Mouse (Mus musculus) brain, adult 2 months (tissue): ENCODE measurements around the gene Lxn.

Source experiments
- DNase-seq: peaks from one replicate; pipeline ENCODE4 v3.0.0; 2011; ENCODE audit warnings: low read depth, low spot score

Gene Lxn

DNA sequence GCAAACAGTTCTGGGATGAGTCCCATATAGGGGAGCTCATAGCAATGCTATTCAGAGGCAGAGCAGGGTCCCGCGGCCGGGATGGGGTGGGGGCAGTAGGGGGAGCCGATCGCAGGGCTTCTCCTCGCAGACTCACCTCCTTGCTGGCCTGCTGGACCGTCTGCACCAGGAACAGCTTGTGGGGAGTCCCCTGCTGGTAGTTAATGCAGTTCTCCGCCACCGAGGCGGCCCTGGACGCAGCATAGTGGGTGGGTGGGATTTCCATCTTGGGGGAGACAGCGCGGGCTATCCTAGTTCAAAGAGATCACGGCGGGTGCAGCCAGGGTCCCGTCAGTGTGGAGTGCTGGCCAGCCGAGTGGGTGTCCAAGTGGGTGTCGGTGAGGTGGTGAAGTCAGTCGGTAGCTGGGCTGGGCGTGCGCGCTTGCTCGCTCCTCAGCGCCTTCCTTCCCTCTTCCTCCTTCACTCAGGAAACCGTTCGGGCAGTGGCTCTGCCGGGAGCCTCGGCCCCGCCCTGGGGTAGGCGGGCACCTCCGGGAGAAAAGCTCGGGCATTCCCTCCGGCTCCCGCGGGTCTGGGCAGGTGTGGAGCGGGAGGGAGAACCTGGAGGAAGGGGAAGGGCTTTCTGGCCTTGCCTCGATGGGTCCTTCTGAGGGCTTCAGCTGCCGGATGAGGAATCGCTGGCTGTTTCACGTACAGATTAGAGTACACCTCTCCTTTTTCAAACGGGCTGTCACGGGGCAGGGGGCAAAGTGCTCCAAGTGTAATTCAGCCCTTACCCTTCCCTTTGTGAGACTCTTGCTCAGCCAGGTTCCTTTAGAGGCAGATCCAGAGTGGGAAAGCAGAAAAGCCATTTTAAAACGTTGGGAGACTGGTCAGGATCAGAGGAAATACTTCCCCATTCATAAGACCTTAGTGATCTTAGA, at the start of gene Lxn:
Gene Lxn (minus strand): TSS at position 477 of the 923 bp plus-strand sequence.
- DNase-seq = peak; percentile 77

DNA sequence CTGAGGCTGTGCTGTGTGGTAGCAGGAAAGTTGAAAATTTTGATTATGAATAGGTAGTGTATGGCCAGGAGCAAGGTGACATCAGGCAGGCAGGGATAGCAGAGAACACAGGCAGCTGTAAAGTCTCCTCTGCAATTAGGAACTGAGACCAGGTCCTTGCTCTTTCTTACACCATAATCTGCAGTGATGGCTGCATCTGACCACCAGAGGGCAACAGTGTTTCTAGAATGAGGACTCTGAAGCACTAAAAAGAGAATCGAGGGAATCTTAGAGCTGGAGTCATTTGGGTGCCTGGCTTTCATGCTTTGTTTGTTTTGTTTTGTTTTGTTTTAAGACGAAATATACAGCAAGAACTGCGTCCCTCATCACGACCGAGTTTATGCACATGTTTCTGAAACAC, 49.1 kb upstream of the Lxn start:
- DNase-seq = peak; percentile 88

GRCm38 (mm10) chr3:67508216-67508892, 44.6 kb upstream of the Lxn start:
- peak; percentile 35 for DNase-seq

DNA sequence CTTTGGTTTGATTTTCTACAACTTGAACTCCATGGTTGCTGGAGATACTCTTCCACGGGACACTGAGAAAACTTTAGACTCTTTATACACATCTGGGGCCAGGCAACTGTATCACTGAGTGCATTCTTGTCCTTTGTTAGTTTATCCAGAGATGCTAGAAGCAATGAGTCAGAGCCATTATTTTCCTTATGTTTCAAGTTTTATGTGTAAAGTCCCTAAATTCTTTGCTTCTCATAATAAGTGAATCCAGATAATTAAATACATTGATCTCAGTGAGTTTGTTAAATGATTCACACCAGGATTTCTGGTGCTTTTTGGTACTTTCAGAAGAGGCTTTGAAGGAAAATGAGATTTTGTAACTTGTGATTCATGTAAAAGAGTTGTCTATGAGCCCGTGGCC, 41.6 kb upstream of the Lxn start:
- no peak for DNase-seq

DNA sequence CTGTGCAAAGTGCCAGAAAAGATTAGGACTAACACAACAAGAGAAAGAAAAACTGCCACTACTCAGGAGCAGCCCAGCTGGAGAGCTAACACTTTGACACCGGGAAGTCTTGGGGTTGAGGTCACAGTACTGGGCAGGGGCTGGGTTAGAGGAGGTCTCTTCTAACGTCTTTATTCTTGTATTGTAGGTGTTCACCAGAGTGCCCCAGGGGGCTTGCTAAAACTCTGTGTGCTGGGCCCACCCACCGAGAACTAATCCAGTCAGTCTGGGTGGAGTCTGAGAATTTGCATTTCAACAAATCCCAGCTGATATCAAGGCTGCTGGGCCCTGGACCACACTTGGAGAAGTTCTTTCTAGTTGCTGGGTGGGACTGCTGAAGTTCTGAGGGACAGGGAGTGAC, 40.2 kb upstream of the Lxn start:
- DNase-seq = no peak

DNA sequence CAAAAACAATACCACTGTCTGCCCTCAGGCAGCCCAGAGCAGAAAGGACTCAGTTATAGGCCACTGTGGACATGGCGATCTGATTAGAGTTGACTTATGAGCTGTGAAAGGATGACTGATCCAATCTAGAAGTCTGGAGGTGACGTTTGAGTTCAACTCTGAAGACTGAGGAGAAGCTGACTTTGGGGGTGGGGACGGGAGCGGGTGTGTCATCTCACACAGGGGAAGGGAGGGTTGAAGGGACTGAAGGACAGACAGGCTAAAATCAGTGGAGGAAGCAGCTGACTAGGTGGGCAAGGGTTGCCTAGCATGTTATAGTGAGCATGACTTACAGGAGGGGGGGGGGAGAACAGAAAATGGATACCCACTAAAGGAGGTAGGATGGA, 35.7 kb upstream of the Lxn start:
- DNase-seq = no peak

- DNase-seq = no peak
Measured at GRCm38 (mm10) chr3:67498773-67499405, 35.2 kb upstream of the Lxn start.

GRCm38 (mm10) chr3:67497998-67498397, 34.3 kb upstream of the Lxn start:
- DNase-seq = no peak

- no peak for DNase-seq
Measured at GRCm38 (mm10) chr3:67496310-67496709, 32.6 kb upstream of the Lxn start.

GRCm38 (mm10) chr3:67493132-67493531, 29.4 kb upstream of the Lxn start:
- peak; percentile 44 for DNase-seq

GRCm38 (mm10) chr3:67492086-67492869, 28.6 kb upstream of the Lxn start:
- DNase-seq = peak; percentile 26

DNA sequence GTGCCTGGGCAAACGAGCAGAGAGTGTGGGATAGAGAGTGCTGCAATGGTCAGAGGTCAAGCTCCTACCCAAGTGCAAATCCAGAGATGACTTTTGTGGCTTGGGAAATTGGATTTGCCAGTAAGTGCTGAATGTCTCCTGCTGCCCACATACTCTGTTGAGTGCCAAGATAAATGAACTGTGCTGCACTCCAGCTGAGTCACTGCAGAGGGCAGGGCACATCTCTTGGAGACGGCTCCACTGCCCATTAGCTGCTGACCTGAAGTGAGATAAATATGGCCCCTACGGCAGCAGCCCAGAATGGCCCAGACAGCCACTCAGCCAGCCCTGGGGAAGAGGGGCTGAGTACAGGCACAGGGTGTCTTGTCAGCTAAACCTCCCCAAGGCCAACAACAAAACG, 26.4 kb upstream of the Lxn start:
- no peak for DNase-seq

DNA sequence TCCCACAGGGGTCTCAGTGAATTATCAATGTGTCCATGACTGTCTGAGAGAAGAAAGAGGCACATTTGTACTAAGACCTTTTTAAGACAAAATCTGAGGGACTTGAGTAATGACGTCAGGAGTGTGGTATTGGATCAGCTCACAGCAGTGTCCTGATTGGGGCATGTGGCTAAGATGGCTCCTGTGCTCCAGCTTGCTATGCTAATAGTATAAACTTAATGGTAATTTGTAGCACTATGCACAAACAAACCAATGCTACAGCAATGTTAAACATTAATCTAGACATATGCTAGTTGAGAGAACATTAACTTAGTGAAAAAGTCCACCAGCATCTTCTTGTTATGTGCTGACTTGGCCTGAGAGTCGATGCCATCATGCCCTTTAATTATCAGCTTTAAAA, 21.5 kb upstream of the Lxn start:
- DNase-seq = no peak

DNA sequence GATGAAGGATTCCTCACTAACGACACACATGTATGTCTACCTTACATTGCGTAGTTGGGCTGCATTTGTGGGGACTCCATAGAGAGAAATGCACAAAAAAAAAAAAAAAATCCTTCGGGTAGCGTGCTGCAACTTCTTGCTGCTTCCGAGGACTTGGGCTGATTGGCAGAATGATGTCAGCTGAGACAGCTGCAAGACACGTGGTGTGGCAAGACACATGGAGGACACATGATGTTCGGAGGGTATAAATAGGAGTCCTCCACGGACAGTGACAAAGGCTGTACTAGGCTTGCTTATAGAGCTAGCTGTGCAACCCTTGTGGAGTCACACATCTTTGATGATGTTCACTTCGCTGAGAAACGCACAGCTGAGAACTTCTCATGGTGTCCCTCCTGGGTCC, 18.7 kb upstream of the Lxn start:
- no peak for DNase-seq

- no peak for DNase-seq
Measured at GRCm38 (mm10) chr3:67479806-67480205, 16.1 kb upstream of the Lxn start.

- DNase-seq = no peak
Measured at GRCm38 (mm10) chr3:67473438-67473837, 9.7 kb upstream of the Lxn start.

- DNase-seq = no peak
Measured at GRCm38 (mm10) chr3:67471408-67472127, 7.8 kb upstream of the Lxn start.

GRCm38 (mm10) chr3:67467281-67467680, 3.6 kb upstream of the Lxn start:
- DNase-seq = no peak

GRCm38 (mm10) chr3:67466576-67466975, 2.9 kb upstream of the Lxn start:
- DNase-seq = no peak

- DNase-seq = peak; percentile 26
Measured at GRCm38 (mm10) chr3:67463001-67463400, 725 bp downstream of the Lxn start.

- DNase-seq = no peak
Measured at GRCm38 (mm10) chr3:67462578-67462977, 1.1 kb downstream of the Lxn start.
